Mouse (Mus musculus): ENCODE measurements around the gene Pth2. TPM values are rescaled to one million over a fixed set of nuclear protein-coding genes. Genes with fewer than 3 reads are reported as not detected.

The Pth2 gene
- polyA plus RNA-seq, 1 experiment from 2014 or later = not detected

DNA sequence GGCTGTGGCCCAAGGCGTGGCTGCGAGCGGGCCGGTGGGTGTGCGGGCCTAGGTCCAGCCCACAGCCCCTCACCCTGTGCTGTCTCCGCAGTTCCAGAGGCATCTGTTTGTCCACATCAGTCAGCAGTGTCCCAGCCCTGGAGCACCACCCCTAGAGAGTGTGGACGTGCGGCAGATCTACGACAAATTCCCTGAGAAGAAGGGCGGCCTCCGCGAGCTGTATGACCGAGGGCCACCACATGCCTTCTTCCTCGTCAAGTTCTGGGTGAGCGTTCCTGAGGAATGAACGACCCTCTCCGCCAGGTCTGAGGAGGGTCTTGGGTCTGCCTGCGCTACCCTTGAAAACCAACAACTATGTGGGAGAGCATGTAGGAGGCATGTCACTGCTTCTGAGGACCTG, 47.8 kb downstream of the Pth2 start:
- H3K36me3 ChIP-seq = peaks cover 60% of the 10 kb centered on the region
- WGBS = 93% methylated on average over 18 of the region's 18 CpGs
- H3K4me2 ChIP-seq = no peak overlapping the region

DNA sequence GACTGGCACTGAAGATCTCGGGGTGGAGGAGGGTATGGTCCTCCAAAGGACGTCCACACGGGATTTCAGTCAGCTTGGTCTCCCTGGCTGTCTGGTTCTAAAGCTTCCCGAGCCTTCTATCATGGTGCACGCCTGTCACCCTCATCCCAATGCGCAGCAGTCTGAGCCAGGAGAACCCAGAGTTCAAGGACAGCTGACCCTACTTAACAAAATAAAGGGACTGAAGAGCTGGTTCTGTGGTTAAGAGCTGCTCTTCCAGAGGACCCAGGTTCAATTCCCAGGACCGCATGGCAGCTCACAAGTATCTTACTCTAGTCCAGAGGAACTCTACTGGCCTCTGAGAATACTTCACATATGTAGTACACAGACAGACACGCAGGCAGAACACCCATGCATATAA, 48.3 kb downstream of the Pth2 start:
- H3K27ac ChIP-seq = no peak overlapping the region
- peaks cover 57% of the 10 kb centered on the region for H3K36me3 ChIP-seq
- ATAC-seq (ENCODE audit: insufficient read depth, low FRiP score, low read depth) = no peak
- no peak overlapping the region for H3K4me2 ChIP-seq
- H3K4me1 ChIP-seq = peaks cover 11% of the 10 kb centered on the region
- no peaks in the 10 kb centered on the region for H3K27me3 ChIP-seq (replicated peaks)
- no peaks in the 10 kb centered on the region for H3K9me3 ChIP-seq
- H3K9ac ChIP-seq = no peak overlapping the region
- WGBS = 90% methylated on average over 8 of the region's 8 CpGs
- no peak overlapping the region for H3K4me3 ChIP-seq (replicated peaks)

More for the DNA sequence above, 47.8 kb downstream of the Pth2 start:
- no peak for ATAC-seq (ENCODE audit: insufficient read depth, low FRiP score, low read depth)
- no peak overlapping the region for H3K4me3 ChIP-seq (replicated peaks)
- H3K9me3 ChIP-seq = no peaks in the 10 kb centered on the region
- H3K4me1 ChIP-seq = peaks cover 6% of the 10 kb centered on the region
- no peak overlapping the region for H3K27ac ChIP-seq
- no peaks in the 10 kb centered on the region for H3K27me3 ChIP-seq (replicated peaks)
- H3K9ac ChIP-seq = no peak overlapping the region

DNA sequence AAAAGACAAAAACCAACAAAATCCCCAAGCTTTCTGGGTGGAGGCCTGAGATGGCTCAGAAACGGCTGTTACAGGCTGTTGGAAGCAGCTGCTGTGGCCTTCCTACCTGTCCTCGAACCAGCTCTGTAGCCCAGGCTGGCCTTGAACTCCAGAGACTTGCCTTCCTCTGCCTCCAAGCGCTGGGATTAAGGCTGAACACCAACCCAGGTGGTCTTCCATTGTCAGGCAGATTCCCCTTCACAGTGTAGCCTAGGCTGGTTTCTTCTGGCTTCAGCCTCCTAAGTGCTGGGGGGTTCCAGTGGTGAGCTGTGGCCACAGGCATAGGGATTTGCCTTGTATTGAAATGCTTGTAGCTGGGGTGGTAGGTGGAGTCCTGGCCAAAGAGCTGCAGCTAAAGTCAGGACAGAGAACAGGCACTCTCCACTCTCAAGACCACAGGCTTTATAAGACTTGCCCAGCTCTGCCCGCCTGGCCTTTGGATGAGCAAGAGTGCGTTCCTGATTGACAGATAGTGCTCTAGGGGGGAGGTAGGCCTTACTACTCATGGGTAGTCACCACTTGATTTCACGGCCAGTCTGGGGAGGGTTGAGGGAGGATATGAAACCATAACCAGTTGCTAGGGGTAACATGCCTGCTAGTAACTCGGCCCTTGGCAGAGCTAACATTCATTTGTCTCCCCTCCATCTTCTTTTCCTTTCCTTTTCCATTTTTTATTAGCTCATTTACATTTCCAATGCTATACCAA, 48.8 kb downstream of the Pth2 start:
- Histone ChIP-seq H3K36me3 (peaks cover 55% of the 10 kb centered on the region), H3K9me3 (no peaks in the 10 kb centered on the region), H3K4me1 (peaks cover 17% of the 10 kb centered on the region), H3K9ac (no peak overlapping the region), H3K27me3 (replicated peaks) (no peaks in the 10 kb centered on the region), H3K4me2 (no peak overlapping the region), H3K27ac (no peak overlapping the region), H3K4me3 (replicated peaks) (no peak overlapping the region)
- no peak for ATAC-seq (ENCODE audit: insufficient read depth, low FRiP score, low read depth)
- 87% methylated on average over 7 of the region's 7 CpGs for WGBS

DNA sequence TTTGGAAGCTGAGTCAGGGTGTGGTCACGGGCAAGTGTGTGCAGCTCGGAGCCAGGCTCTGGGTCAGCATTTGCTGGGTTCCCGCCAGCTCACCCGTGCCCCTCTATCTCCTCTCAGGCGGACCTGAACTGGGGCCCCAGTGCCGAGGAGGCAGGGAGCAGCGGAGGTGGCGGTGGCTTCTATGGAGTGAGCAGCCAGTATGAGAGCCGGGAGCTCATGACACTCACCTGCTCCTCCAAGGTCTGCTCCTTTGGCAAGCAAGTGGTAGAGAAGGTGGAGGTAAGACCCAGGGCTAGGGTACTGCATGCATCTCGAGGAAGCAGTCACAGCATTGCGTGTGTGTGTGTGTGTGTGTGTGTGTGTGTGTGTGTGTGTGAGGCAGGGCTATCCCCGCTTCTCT, 50.4 kb downstream of the Pth2 start:
- no peak for ATAC-seq (ENCODE audit: insufficient read depth, low FRiP score, low read depth)
- no peak overlapping the region for H3K4me3 ChIP-seq (replicated peaks)
- no peaks in the 10 kb centered on the region for H3K9me3 ChIP-seq
- H3K27me3 ChIP-seq (replicated peaks) = no peaks in the 10 kb centered on the region
- H3K4me2 ChIP-seq = no peak overlapping the region
- H3K27ac ChIP-seq = no peak overlapping the region
- H3K9ac ChIP-seq = no peak overlapping the region
- H3K4me1 ChIP-seq = peaks cover 27% of the 10 kb centered on the region
- H3K36me3 ChIP-seq = peaks cover 43% of the 10 kb centered on the region
- 83% methylated on average over 12 of the region's 12 CpGs for WGBS

Small RNA genes within 50 kb of the gene (microRNA-seq; reads per million reads assigned to microRNA genes)
- not detected for gene Mir7055

Other genes starting within 250 kb of the Pth2 start
- 0.09 and 0.14 TPM in 2 replicates for gene Tsks, start 237.8 kb upstream of the Pth2 start, polyA plus RNA-seq (2015; fragmentation: Nextera tagmentation; extraction: Ambion mirVana)
- gene Cpt1c, start 206.1 kb upstream of the Pth2 start, polyA plus RNA-seq (2015; fragmentation: Nextera tagmentation; extraction: Ambion mirVana) = 19.3 and 19.4 TPM in 2 replicates
- 396 and 430 TPM in 2 replicates for gene Prmt1, start 194.4 kb upstream of the Pth2 start, polyA plus RNA-seq (2015; fragmentation: Nextera tagmentation; extraction: Ambion mirVana)
- gene Irf3, start 183.3 kb upstream of the Pth2 start, polyA plus RNA-seq (2015; fragmentation: Nextera tagmentation; extraction: Ambion mirVana) = 89.5 and 94.4 TPM in 2 replicates
- gene Bcl2l12, start 182.3 kb upstream of the Pth2 start, polyA plus RNA-seq (2015; fragmentation: Nextera tagmentation; extraction: Ambion mirVana) = 47.3 and 47.7 TPM in 2 replicates
- 32.4 and 39.3 TPM in 2 replicates for gene Scaf1, start 164.6 kb upstream of the Pth2 start, polyA plus RNA-seq (2015; fragmentation: Nextera tagmentation; extraction: Ambion mirVana)
- 58.0 and 59.8 TPM in 2 replicates for gene Rras, start 163.0 kb upstream of the Pth2 start, polyA plus RNA-seq (2015; fragmentation: Nextera tagmentation; extraction: Ambion mirVana)
- gene Prr12, start 128.1 kb upstream of the Pth2 start, polyA plus RNA-seq (2015; fragmentation: Nextera tagmentation; extraction: Ambion mirVana) = 9.1 and 9.6 TPM in 2 replicates
- gene Nosip, start 118.6 kb upstream of the Pth2 start, polyA plus RNA-seq (2015; fragmentation: Nextera tagmentation; extraction: Ambion mirVana) = 52.8 and 55.5 TPM in 2 replicates
- gene Prrg2, start 118.3 kb upstream of the Pth2 start, polyA plus RNA-seq (2015; fragmentation: Nextera tagmentation; extraction: Ambion mirVana) = 20.5 and 24.7 TPM in 2 replicates
- 320 and 325 TPM in 2 replicates for gene Rcn3, start 88.8 kb upstream of the Pth2 start, polyA plus RNA-seq (2015; fragmentation: Nextera tagmentation; extraction: Ambion mirVana)
- gene Fcgrt, start 77.1 kb upstream of the Pth2 start, polyA plus RNA-seq (2015; fragmentation: Nextera tagmentation; extraction: Ambion mirVana) = 92.1 and 94.1 TPM in 2 replicates
- gene Rps11, start 56.6 kb upstream of the Pth2 start, polyA plus RNA-seq (2015; fragmentation: Nextera tagmentation; extraction: Ambion mirVana) = 1,420 and 1,462 TPM in 2 replicates
- 1,296 and 1,308 TPM in 2 replicates for gene Rpl13a, start 52.2 kb upstream of the Pth2 start, polyA plus RNA-seq (2015; fragmentation: Nextera tagmentation; extraction: Ambion mirVana)
- gene Gm45713, start 44.8 kb upstream of the Pth2 start, polyA plus RNA-seq (2015; fragmentation: Nextera tagmentation; extraction: Ambion mirVana) = 0.42 TPM in 1 of 2 replicates, not detected in the other
- gene Flt3l, start 44.6 kb upstream of the Pth2 start, polyA plus RNA-seq (2015; fragmentation: Nextera tagmentation; extraction: Ambion mirVana) = 2.2 and 2.5 TPM in 2 replicates
- gene Pih1d1, start 26.7 kb upstream of the Pth2 start, polyA plus RNA-seq (2015; fragmentation: Nextera tagmentation; extraction: Ambion mirVana) = 80.3 and 90.0 TPM in 2 replicates
- gene Aldh16a1, start 26.4 kb upstream of the Pth2 start, polyA plus RNA-seq (2015; fragmentation: Nextera tagmentation; extraction: Ambion mirVana) = 49.3 and 58.7 TPM in 2 replicates
- 0.13 TPM in 1 of 2 replicates, not detected in the other for gene Slc17a7, start 17.0 kb upstream of the Pth2 start, polyA plus RNA-seq (2015; fragmentation: Nextera tagmentation; extraction: Ambion mirVana)
- gene Gfy, start 1.4 kb upstream of the Pth2 start, polyA plus RNA-seq (2015; fragmentation: Nextera tagmentation; extraction: Ambion mirVana) = not detected in 2 replicates
- 0.55 and 0.64 TPM in 2 replicates for gene Ccdc155, start 23.9 kb downstream of the Pth2 start, polyA plus RNA-seq (2015; fragmentation: Nextera tagmentation; extraction: Ambion mirVana)
- 1.1 and 1.4 TPM in 2 replicates for gene Dkkl1, start 31.2 kb downstream of the Pth2 start, polyA plus RNA-seq (2015; fragmentation: Nextera tagmentation; extraction: Ambion mirVana)
- gene Tead2, start 34.8 kb downstream of the Pth2 start, polyA plus RNA-seq (2015; fragmentation: Nextera tagmentation; extraction: Ambion mirVana) = 123 and 141 TPM in 2 replicates
- 4.2 and 7.1 TPM in 2 replicates for gene Cd37, start 58.1 kb downstream of the Pth2 start, polyA plus RNA-seq (2015; fragmentation: Nextera tagmentation; extraction: Ambion mirVana)
- not detected in 2 replicates for gene Slc6a16, start 60.1 kb downstream of the Pth2 start, polyA plus RNA-seq (2015; fragmentation: Nextera tagmentation; extraction: Ambion mirVana)
- gene Slc6a21, start 96.5 kb downstream of the Pth2 start, polyA plus RNA-seq (2015; fragmentation: Nextera tagmentation; extraction: Ambion mirVana) = not detected in 2 replicates
- gene Trpm4, start 152.8 kb downstream of the Pth2 start, polyA plus RNA-seq (2015; fragmentation: Nextera tagmentation; extraction: Ambion mirVana) = 23.9 and 26.9 TPM in 2 replicates
- 1.4 and 1.5 TPM in 2 replicates for gene Hrc, start 154.3 kb downstream of the Pth2 start, polyA plus RNA-seq (2015; fragmentation: Nextera tagmentation; extraction: Ambion mirVana)
- 4.8 and 5.6 TPM in 2 replicates for gene Ppfia3, start 186.0 kb downstream of the Pth2 start, polyA plus RNA-seq (2015; fragmentation: Nextera tagmentation; extraction: Ambion mirVana)
- 3.5 and 4.0 TPM in 2 replicates for gene Lin7b, start 189.6 kb downstream of the Pth2 start, polyA plus RNA-seq (2015; fragmentation: Nextera tagmentation; extraction: Ambion mirVana)
- gene Snrnp70, start 214.7 kb downstream of the Pth2 start, polyA plus RNA-seq (2015; fragmentation: Nextera tagmentation; extraction: Ambion mirVana) = 225 and 247 TPM in 2 replicates
- 0.08 TPM in 1 of 2 replicates, not detected in the other for gene Kcna7, start 224.7 kb downstream of the Pth2 start, polyA plus RNA-seq (2015; fragmentation: Nextera tagmentation; extraction: Ambion mirVana)
- gene Ntf5, start 232.7 kb downstream of the Pth2 start, polyA plus RNA-seq (2015; fragmentation: Nextera tagmentation; extraction: Ambion mirVana) = 2.6 and 2.7 TPM in 2 replicates
- 0.62 TPM in 1 of 2 replicates, not detected in the other for gene Lhb, start 239.8 kb downstream of the Pth2 start, polyA plus RNA-seq (2015; fragmentation: Nextera tagmentation; extraction: Ambion mirVana)

Data from stomach, embryonic 15.5 days (tissue).